26 mouse cellular contexts compared by ENCODE assay signal in genomic region chr16:11386221-11386620, GRCm38 (mm10).
DNase-seq lines count a peak whose midpoint lies in the region; ATAC-seq and TF ChIP-seq lines count a peak whose summit lies in the region.
"Had no signal": no experiment of that assay in that cellular context is flagged by ENCODE, and none has a peak within 500 bp of the region (broad histone marks: within the 10 kb centered on the region; RNA-seq: fewer than 3 reads in every experiment).

No protein-coding gene starts in this region.

- no peak for ATAC-seq in forebrain, embryonic 11.5 days (replicated peaks; ENCODE audit: low FRiP score)
- ATAC-seq in forebrain, embryonic 14.5 days, result no peak
- ATAC-seq in lung, postnatal 0 days, result no peak
- no peak for ATAC-seq in hindbrain, embryonic 14.5 days (ENCODE audit: low FRiP score)
- ATAC-seq: forebrain, embryonic 13.5 days; forebrain, postnatal 0 days; hindbrain, embryonic 16.5 days; intestine, embryonic 15.5 days had no signal

- no peaks in the 10 kb centered on the region for H3K36me3 ChIP-seq in forebrain, embryonic 11.5 days (ENCODE audit: control insufficient read depth, insufficient read depth, low read length)
- no peaks in the 10 kb centered on the region for H3K36me3 ChIP-seq in forebrain, embryonic 14.5 days (ENCODE audit: control insufficient read depth, insufficient read depth, low read length)
- no peaks in the 10 kb centered on the region for H3K36me3 ChIP-seq in testis, adult 2 months (ENCODE audit: control insufficient read depth, insufficient read depth, low read length)
- H3K36me3 ChIP-seq in macrophage (ENCODE audit: inconsistent target), result peaks cover 5% of the 10 kb centered on the region; the same call in 1 of the 2 replicates
- H3K36me3 ChIP-seq in lung, postnatal 0 days (ENCODE audit: insufficient read depth, low read length), result no peaks in the 10 kb centered on the region
- H3K36me3 ChIP-seq in hindbrain, embryonic 14.5 days (replicated peaks; ENCODE audit: control insufficient read depth, insufficient read depth), result no peaks in the 10 kb centered on the region
- H3K36me3 ChIP-seq: embryonic facial prominence, embryonic 10.5 days; embryonic facial prominence, embryonic 13.5 days; hindbrain, embryonic 12.5 days; intestine, embryonic 15.5 days had no signal

- peak; percentile 41 for DNase-seq in forebrain, embryonic 11.5 days (ENCODE audit: low spot score)
- no peak for DNase-seq in forebrain, embryonic 14.5 days (ENCODE audit: low spot score)
- DNase-seq in testis, postnatal 10 days (ENCODE audit: low spot score), result no peak
- no peak for DNase-seq in lung, postnatal 0 days (ENCODE audit: low spot score)
- no peak for DNase-seq in hindbrain, embryonic 14.5 days (ENCODE audit: low spot score)
- DNase-seq in cerebellum, adult 9-11 months, result no peak
- DNase-seq: adrenal gland, adult 2 months; adrenal gland, postnatal 25 days; cerebellum, adult 11 months; cerebellum, adult 2 months; cerebellum, postnatal 10 days; cerebellum, postnatal 36 days; embryo, embryonic 11 days; forebrain, postnatal 0 days; gastrocnemius, postnatal 36 days had no signal

- no peaks in the 10 kb centered on the region for H3K9me3 ChIP-seq in forebrain, embryonic 11.5 days (ENCODE audit: control insufficient read depth, low read length)
- H3K9me3 ChIP-seq in forebrain, embryonic 14.5 days (replicated peaks; ENCODE audit: control insufficient read depth, low read length), result no peaks in the 10 kb centered on the region
- no peaks in the 10 kb centered on the region for H3K9me3 ChIP-seq in lung, postnatal 0 days (ENCODE audit: low read length)
- no peaks in the 10 kb centered on the region for H3K9me3 ChIP-seq in hindbrain, embryonic 14.5 days (ENCODE audit: control insufficient read depth, low read length)
- H3K9me3 ChIP-seq: embryonic facial prominence, embryonic 10.5 days; embryonic facial prominence, embryonic 13.5 days; forebrain, embryonic 13.5 days; hindbrain, embryonic 12.5 days; intestine, embryonic 15.5 days had no signal

- no peak overlapping the region for H3K4me2 ChIP-seq in forebrain, embryonic 11.5 days (ENCODE audit: low read depth, low read length, severe bottlenecking)
- no peak overlapping the region for H3K4me2 ChIP-seq in forebrain, embryonic 14.5 days (ENCODE audit: low read length)
- no peak overlapping the region for H3K4me2 ChIP-seq in lung, postnatal 0 days (replicated peaks; ENCODE audit: low read depth, low read length)
- no peak overlapping the region for H3K4me2 ChIP-seq in hindbrain, embryonic 14.5 days (replicated peaks)
- H3K4me2 ChIP-seq: embryonic facial prominence, embryonic 13.5 days; forebrain, embryonic 13.5 days; heart, embryonic 11.5 days; hindbrain, embryonic 12.5 days; intestine, embryonic 15.5 days had no signal

- no peaks in the 10 kb centered on the region for H3K27me3 ChIP-seq in forebrain, embryonic 11.5 days (ENCODE audit: control insufficient read depth, insufficient read depth, low read length)
- no peaks in the 10 kb centered on the region for H3K27me3 ChIP-seq in forebrain, embryonic 14.5 days (replicated peaks; ENCODE audit: control insufficient read depth, insufficient read depth, low read length)
- no peaks in the 10 kb centered on the region for H3K27me3 ChIP-seq in testis, adult 2 months (ENCODE audit: control insufficient read depth, insufficient read depth, low read length)
- no peaks in the 10 kb centered on the region for H3K27me3 ChIP-seq in lung, postnatal 0 days (replicated peaks; ENCODE audit: insufficient read depth, low read length)
- H3K27me3 ChIP-seq in hindbrain, embryonic 14.5 days (ENCODE audit: control insufficient read depth, insufficient read depth, low read length), result no peaks in the 10 kb centered on the region
- H3K27me3 ChIP-seq: embryonic facial prominence, embryonic 13.5 days; forebrain, embryonic 13.5 days; hindbrain, embryonic 12.5 days; intestine, embryonic 15.5 days had no signal

- no peak for TF ChIP-seq POLR2A in testis, adult 2 months (IDR thresholded peaks at IDR 0.05; ENCODE audit: control insufficient read depth, low read depth, low read length)

- H3K9ac ChIP-seq in forebrain, embryonic 11.5 days (ENCODE audit: low read length), result no peak overlapping the region
- no peak overlapping the region for H3K9ac ChIP-seq in forebrain, embryonic 14.5 days (ENCODE audit: low read length)
- no peak overlapping the region for H3K9ac ChIP-seq in lung, postnatal 0 days (replicated peaks; ENCODE audit: low read depth)
- H3K9ac ChIP-seq in hindbrain, embryonic 14.5 days, result no peak overlapping the region
- H3K9ac ChIP-seq: embryonic facial prominence, embryonic 13.5 days; forebrain, embryonic 13.5 days; forebrain, postnatal 0 days; hindbrain, embryonic 12.5 days; intestine, embryonic 15.5 days had no signal

- peaks cover 40% of the 10 kb centered on the region; the same call in 1 of the 2 replicates for H3K79me2 ChIP-seq in macrophage (ENCODE audit: inconsistent target)

- H3K27ac ChIP-seq in forebrain, embryonic 11.5 days (ENCODE audit: low read depth, low read length), result no peak overlapping the region
- H3K27ac ChIP-seq in forebrain, embryonic 14.5 days (ENCODE audit: low read depth, low read length), result no peak overlapping the region
- H3K27ac ChIP-seq in testis, adult 2 months (ENCODE audit: control insufficient read depth, insufficient read depth, low read depth, low read length), result 0 out of 2 replicates have a peak overlapping the region, but pooled peaks have one; percentile 12
- H3K27ac ChIP-seq in macrophage, result peak overlapping the region; percentile 95
- no peak overlapping the region for H3K27ac ChIP-seq in lung, postnatal 0 days (ENCODE audit: low read length)
- no peak overlapping the region for H3K27ac ChIP-seq in hindbrain, embryonic 14.5 days
- H3K27ac ChIP-seq: embryonic facial prominence, embryonic 10.5 days; embryonic facial prominence, embryonic 13.5 days; forebrain, embryonic 13.5 days; heart, adult 2 months; hindbrain, embryonic 12.5 days; intestine, embryonic 15.5 days had no signal

- TF ChIP-seq EP300 in lung, postnatal 0 days (IDR thresholded peaks at IDR 0.05), result no peak

- no peaks in the 10 kb centered on the region for H3K4me1 ChIP-seq in forebrain, embryonic 11.5 days (replicated peaks; ENCODE audit: control insufficient read depth, insufficient read depth, low read length)
- no peaks in the 10 kb centered on the region for H3K4me1 ChIP-seq in forebrain, embryonic 14.5 days (ENCODE audit: control insufficient read depth, insufficient read depth, low read length)
- no peaks in the 10 kb centered on the region; the same call in 1 of the 2 replicates for H3K4me1 ChIP-seq in testis, adult 2 months (ENCODE audit: control insufficient read depth, insufficient read depth, low read length)
- no peaks in the 10 kb centered on the region for H3K4me1 ChIP-seq in lung, postnatal 0 days (ENCODE audit: insufficient read depth, low read depth, low read length)
- H3K4me1 ChIP-seq in hindbrain, embryonic 14.5 days (replicated peaks; ENCODE audit: control insufficient read depth, insufficient read depth, low read length), result no peaks in the 10 kb centered on the region
- H3K4me1 ChIP-seq: hindbrain, embryonic 12.5 days; intestine, embryonic 15.5 days had no signal

- no peak for TF ChIP-seq CTCF in testis, adult 2 months (IDR thresholded peaks at IDR 0.05; ENCODE audit: control insufficient read depth, insufficient read depth, insufficient replicate concordance, low read depth, low read length)
- no peak for TF ChIP-seq CTCF in lung, postnatal 0 days (IDR thresholded peaks at IDR 0.05)

- no peak overlapping the region for H3K4me3 ChIP-seq in forebrain, embryonic 11.5 days (ENCODE audit: low read depth, low read length)
- no peak overlapping the region for H3K4me3 ChIP-seq in forebrain, embryonic 14.5 days (ENCODE audit: low read depth, low read length)
- no peak overlapping the region for H3K4me3 ChIP-seq in testis, adult 2 months (ENCODE audit: control insufficient read depth, low read depth, low read length)
- no peak overlapping the region for H3K4me3 ChIP-seq in macrophage (ENCODE audit: inconsistent target)
- no peak overlapping the region for H3K4me3 ChIP-seq in lung, postnatal 0 days (ENCODE audit: low read depth, low read length)
- H3K4me3 ChIP-seq in hindbrain, embryonic 14.5 days (replicated peaks; ENCODE audit: low read length), result no peak overlapping the region
- H3K4me3 ChIP-seq: embryonic facial prominence, embryonic 10.5 days; embryonic facial prominence, embryonic 13.5 days; erythroblast, embryonic 14.5 days; forebrain, embryonic 13.5 days; heart, adult 2 months; hindbrain, embryonic 12.5 days; intestine, embryonic 15.5 days had no signal

Comparison
In these comparisons a context has a peak if more than half of its experiments do, and no peak if none do; other contexts are left out.
1. H3K27ac ChIP-seq: peak in testis, adult 2 months (single experiment) and macrophage (single experiment); none in forebrain, embryonic 11.5 days (single experiment), forebrain, embryonic 14.5 days (single experiment), lung, postnatal 0 days (single experiment) and hindbrain, embryonic 14.5 days (single experiment).